Mouse (Mus musculus) kidney, postnatal 36 days (tissue): Measurements from ENCODE around the gene Hibadh.

Experiments used
- DNase-seq, 2 experiments: peaks; one replicate each; pipeline ENCODE4 v3.0.0; 2021 to 2022; ENCODE audit warnings: mixed read lengths in 2 of 2

The Hibadh gene

DNA sequence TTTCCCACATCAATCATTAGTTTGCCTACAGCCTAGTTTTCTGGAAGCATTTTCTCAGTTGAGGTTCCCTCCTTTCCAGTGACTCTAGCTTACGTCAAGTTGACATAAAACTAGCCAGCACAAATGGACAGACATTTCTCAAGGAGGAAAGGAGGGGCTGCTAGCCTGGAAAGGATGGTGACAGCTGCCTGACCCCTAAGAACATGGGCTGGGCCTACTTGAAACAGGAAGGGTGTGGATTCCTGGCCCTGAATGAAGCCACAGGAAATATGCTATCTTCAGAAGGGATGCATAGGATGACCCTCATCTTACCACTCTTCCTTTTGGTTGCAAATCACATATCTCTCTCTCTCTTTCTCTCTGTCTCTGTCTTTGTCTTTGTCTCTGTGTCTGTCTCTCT, 138.7 kb downstream of the Hibadh start:
- DNase-seq: no peak
